Mouse (Mus musculus) heart, adult 8-10 months (tissue): ENCODE measurements around the gene Foxc2. TPM values are rescaled to one million over a fixed set of nuclear protein-coding genes. Genes with fewer than 3 reads are reported as not detected.

Experiments used
- DNase-seq: peaks from one replicate; pipeline ENCODE4 v3.0.0; 2022; ENCODE audit warnings: low spot score
- total RNA-seq, 4 experiments: library from RNA; stranded (reverse); gene quantifications; 2 replicates each; pipeline ENCODE4 v1.2.4; 2022

Gene Foxc2
- total RNA-seq = 1 to 10 TPM; 1.4 to 2.2 (median 1.6) TPM

- DNase-seq = peak; percentile 91
These were observed at the start of gene Foxc2 for GRCm38 (mm10) chr8:121115948-121116347. TSS of gene Foxc2 (plus strand) at chr8:121116171.

DNA sequence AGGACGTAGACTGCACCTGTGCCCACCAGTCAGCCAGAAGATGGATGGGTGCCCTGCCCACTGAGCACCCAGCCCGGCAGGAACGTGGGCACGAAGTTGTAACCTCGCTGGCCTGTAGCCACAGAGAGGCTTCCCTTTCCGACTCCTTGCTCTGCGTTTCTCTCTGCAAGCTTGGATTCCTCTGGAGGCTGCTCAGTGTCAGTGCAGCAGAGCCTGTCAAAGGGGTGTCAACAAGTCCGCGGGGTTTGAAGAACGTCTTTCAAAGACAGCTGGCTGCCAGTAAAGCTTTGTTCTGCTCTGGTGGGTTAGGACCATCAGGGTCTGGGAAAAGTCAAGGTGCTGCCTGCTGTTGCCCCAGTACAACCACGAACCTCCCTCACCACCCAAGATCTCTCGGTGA, 44.5 kb upstream of the Foxc2 start:
- DNase-seq = no peak

- no peak for DNase-seq
These were observed 43.4 kb upstream of the Foxc2 start for GRCm38 (mm10) chr8:121072406-121073130.

DNA sequence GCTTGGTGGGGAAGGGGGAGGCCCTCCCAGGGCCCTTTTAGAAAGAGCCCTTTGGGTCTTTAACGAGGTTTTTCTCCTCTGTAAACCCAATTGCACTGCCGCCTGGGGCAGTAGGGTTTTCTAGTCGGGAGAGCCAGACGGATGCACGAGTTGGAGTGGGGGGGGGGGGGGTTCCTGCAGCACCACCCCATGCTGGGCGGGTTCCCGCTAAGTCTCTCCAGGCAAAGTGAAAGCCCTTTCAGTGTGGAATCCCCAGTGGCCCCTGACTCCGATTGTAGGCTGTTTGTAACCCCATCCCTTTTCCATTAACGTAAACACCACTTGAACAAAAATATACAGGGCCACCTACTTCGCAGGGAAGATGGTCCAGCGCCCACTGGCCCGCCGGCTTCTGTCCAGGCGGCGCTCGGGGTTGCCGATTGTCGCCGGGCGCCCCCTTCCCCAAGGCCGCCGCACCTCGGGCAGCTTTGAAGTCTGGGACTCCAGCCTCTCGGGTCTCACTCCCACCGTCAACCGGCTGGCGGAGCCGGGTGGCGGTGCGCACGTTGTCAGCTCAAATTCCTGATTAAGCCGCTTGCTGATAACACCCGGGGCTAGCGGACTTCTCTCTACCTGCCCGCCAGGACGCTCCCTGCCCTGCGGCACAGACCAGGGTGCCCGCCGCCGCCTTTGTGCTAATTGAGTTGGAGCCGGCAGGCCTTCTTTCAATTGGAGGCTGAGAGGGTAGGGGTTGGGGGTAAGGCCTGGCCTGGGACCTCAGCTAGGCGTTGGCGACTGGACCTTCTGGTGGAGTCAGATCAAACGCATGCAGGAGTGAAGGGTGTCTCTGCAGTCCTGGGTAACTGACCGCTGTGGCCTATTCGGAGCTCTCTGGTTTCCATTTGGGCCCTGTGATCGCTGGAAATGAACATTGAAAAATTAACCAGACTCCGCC, 42.5 kb upstream of the Foxc2 start:
- DNase-seq = no peak

- DNase-seq = no peak
These were observed 41.7 kb upstream of the Foxc2 start for GRCm38 (mm10) chr8:121074108-121074847.

DNA sequence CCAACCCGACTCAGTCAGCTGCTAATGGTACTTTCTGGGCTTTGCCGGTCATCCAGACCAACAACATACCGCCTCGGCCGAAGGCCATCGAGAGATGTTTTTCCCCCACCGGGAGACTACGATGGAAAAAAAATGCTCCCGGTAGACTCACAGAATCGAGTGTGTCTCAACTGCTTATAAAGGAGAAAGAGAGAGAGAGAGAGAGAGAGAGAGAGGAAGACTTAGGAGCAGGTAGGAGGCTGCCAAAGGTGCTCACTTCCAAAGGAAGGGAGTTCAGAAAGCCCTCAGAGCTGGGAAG, 41.2 kb upstream of the Foxc2 start:
- no peak for DNase-seq

DNA sequence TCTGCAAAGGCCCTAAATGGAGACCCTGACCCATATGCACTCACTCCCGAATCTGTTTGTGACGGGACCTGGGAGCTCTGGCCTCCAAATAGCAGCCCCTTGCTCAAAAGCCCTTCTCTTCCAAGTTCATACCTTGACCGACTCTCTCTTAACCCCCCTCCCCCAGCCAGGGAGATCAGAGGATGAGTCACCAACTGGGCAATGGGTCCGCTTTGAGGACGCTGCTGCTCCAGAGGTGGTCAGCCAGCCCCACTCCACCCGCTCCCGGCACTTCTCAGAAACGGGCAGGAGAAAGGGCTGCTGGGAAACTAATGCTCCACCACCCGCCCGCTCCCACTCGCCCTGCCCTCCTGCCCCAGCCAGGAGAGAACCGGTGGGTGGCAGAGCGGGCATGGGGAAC, 40.0 kb upstream of the Foxc2 start:
- DNase-seq = no peak

GRCm38 (mm10) chr8:121076555-121076954, 39.4 kb upstream of the Foxc2 start:
- DNase-seq = no peak

- no peak for DNase-seq
These were observed 37.2 kb upstream of the Foxc2 start for GRCm38 (mm10) chr8:121078721-121079120.

DNA sequence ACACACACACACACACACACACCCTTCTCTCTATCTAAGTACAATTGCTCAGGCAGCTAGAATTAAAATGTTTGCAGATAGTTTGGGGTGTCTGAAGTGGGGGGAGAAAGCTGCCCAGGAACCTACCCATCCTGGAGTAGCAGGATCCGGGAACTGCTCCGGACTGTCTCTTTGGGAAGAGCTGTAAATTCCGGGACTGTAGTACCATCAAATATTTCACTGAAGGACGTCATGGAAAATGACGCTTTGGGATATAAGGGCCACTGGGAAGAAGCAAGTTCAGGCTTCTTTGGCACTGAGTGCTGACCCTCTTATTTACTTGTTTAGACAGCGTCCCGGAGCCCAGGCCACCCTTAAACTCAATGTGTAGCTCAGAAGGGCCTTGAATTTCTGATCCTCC, 36.8 kb upstream of the Foxc2 start:
- DNase-seq = no peak

- DNase-seq = no peak
These were observed 36.0 kb upstream of the Foxc2 start for GRCm38 (mm10) chr8:121079944-121080343.

DNA sequence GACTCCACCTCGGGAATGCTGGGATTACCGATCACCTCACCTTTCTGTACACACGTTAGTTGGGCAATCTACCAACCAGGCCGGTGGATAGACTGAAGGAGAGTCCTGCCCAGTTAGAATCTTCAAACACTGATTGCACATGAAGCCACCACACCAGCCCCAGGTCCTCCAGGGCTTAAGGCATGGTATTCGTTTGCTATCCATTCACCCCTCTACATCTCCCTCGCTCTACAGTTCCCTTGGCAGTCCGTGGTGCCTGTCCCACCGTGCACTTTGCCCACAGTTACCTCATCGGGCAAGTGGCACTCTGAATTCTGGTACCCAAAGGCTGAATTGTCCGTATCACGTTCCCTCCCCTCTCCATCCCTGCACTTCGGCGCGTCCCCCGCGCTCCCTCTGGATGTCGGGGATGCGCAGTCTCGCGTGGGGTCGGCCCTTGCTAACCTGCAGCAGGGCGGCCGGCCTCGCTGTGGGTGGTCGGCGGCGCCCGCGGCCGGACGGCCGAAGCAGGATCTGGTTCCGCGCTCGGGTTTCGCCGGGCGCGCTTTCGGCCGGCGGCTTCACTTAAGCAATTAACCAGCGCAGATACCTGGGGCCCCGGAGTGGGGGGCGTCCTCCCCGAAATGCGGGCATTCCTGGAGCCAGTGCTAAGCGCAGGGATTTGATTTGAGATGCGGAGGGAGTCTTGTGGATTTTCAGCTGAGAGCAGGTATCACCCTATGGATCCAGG, 35.4 kb upstream of the Foxc2 start:
- DNase-seq = no peak

GRCm38 (mm10) chr8:121081398-121081797, 34.6 kb upstream of the Foxc2 start:
- no peak for DNase-seq

GRCm38 (mm10) chr8:121082218-121083092, 33.5 kb upstream of the Foxc2 start:
- no peak for DNase-seq

DNA sequence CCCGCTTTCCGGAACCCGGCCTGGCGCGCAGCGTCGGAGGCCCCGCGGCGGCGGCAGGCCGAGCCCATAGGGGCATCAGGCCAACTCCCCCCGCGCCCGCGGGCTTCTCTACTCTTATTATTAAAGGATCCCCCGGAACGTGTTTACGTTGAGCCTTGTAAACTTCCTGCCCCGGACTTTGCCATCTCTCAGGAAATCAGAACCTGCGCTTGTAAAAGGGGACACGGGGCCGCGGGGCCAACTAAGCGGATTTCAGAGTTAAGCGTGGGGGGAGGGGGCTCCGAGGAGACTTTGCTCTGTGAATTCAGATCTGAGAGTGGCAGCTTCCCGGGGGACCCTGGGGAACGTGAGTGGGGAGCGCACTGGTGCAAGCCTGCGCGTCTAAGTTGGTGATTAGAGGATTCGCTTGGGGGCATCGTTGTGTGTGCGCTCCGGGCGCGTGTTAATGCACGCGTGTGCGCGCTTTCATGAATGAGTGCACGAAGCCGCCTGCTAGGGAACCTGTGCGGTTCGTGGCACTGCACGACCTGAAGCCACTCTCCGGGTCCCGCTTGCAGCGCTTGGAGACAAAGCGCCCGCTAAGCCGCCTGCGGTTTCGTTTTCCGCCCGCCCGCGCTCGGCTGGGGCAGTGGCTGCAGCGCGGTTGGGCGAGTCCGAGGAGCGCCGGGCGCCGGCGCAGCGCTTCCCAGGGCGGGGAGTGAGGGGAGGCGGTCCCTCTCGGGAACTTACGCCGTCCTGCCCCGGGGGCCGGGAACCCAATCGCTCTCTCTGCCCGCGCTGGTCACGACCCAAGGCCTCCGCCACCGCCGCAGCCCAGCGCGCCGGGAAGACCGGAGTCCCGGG, 32.7 kb upstream of the Foxc2 start:
- peak; percentile 60 for DNase-seq

DNA sequence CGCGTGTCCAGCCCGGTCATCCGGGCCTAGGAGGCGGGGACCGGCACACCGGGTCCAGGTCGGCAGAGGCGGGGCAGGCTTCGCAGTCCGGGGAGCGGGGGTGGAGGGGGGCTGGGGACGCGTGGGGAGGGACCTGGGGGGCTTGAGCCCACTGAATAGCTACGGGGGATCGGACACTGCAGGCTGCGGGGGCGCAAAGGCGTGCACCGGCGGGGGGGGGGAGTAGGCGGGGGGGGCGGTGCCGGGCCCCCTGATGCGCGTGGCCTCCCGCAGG, 32.1 kb upstream of the Foxc2 start:
- DNase-seq = no peak

DNA sequence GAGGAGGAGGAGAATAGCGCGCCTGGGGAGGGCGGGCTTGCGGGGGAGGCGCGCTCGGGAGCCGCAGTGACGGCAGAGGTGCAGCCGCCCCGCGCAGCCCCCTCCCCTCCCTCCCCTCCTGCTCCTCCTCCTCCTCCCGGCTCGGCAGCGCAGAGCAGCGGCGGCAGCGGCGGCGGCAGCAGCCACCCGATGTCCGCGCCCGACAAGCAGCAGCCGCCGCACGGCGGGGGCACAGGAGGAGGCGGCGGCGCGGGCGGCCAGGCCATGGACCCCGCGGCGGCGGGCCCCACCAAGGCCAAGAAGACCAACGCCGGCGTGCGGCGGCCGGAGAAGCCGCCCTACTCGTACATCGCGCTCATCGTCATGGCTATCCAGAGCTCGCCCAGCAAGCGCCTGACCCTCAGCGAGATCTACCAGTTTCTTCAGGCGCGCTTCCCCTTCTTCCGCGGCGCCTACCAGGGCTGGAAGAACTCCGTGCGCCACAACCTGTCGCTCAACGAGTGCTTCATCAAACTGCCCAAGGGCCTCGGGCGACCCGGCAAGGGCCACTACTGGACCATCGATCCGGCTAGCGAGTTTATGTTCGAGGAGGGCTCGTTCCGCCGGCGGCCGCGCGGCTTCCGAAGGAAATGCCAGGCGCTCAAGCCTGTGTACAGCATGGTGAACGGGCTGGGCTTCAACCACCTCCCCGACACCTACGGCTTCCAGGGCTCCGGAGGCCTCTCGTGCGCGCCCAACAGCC, 31.6 kb upstream of the Foxc2 start, which contains the start of gene Foxf1:
Gene Foxf1 (plus strand): TSS at position 177 of the 742 bp plus-strand sequence.
- no peak for DNase-seq

DNA sequence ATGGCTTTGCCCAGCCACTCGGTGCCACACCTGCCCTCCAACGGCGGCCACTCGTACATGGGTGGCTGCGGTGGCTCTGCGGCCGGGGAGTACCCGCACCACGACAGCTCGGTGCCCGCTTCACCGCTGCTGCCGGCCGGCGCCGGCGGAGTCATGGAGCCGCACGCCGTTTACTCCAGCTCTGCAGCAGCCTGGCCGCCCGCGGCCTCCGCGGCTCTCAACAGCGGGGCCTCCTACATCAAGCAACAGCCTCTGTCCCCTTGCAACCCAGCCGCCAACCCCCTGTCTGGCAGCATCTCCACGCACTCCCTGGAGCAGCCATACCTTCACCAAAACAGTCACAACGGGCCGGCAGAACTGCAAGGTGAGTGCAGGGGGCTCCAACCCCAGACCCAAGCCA, 31.0 kb upstream of the Foxc2 start:
- DNase-seq = no peak

DNA sequence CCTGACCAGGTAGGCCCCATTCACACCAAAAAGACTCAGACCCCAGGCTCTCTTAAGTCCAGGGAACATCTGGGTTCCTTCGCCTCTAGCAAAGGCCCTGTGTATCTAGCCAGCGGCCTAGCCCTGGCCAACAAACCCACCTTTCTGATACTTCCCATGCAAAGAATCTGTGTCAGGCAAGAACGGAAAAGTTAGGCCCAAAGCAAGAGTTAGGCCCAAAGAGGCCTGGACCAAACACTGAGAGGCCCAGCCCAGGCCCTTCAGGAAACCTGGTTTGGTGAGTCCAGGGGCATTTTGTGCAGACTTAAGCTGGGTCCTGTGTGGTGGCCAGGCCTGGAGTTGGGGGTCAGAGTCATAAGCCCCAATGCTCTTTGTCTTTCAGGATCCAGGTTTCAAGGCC, 30.4 kb upstream of the Foxc2 start:
- DNase-seq = no peak
